Mouse (Mus musculus): ENCODE measurements at regions not wholly inside any gene's neighbourhood (a gene's known extent, or its start where the extent isn't known, plus 50 kb on each side); places are given as distances from the start of the nearest gene placed in this dataset.

DNA sequence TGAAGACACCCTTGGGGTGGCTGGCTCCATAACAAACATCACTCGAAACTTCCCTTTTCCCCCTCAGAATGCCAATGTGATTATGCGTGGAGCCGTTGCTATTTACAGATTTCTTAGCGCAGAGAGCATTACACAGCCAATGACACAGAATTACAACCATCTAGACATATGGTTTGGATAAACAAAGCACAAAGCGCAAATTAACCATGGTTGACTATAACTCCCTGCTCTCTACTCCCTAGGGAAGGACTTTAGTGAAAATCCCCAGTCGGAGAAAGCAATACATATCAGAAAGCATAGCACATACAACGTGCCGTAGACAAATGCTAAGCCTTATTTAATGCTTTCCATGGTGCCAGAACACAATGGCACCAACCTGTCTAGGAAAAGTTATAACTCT, 131.8 kb downstream of the Tshz3 start:
- intact Hi-C loops (cut with DNase I): no loop called here
- no peak for DNase-seq

GRCm38 (mm10) chr7:36830155-36830554, 132.2 kb downstream of the Tshz3 start:
- intact Hi-C loops (cut with DNase I): no loop called here
- DNase-seq: no peak

DNA sequence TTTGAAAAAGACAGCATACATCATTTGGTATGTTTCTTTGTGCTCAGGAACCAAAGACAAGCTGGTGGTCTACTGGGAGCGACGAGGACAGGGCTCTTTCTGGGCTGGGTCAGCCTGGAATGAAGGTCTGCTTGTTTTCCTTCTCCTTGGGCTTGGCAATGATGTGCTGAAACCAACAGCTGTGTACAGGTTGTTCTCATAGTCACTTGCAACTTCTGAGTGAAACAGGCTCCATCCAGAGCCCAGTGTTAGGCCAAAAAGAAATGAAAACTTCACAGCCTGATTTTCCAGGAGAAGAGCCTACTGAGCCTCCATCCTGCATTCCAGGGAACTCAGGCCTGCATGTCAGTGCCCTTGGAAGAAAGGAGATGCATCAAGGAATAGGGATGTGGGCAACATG, 150.4 kb downstream of the Tshz3 start:
- intact Hi-C loops (cut with DNase I): no loop called here
- DNase-seq: no peak

GRCm38 (mm10) chr7:36851275-36851889, 153.5 kb downstream of the Tshz3 start:
- DNase-seq: no peak
- intact Hi-C loops (cut with DNase I): no loop called here

DNA sequence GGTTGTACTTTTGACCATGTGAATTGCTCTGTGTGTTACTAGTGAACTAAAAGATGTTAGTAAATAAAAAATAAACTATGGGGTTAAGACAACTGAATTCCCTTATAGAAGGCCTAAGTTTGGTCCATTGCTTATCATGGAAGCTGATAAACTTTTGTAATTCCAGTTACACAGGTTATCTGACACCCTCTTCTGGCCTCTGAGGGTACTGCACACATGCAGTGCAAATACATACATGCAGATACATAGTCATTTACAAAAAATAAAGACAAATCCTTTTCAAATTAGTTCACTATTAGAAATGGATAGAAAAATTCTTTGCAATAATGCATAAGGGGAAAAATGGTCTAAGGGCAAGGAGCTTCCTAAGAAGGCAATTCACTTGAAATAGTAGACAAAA, 156.4 kb downstream of the Tshz3 start:
- no peak for DNase-seq
- intact Hi-C loops (cut with DNase I): no loop called here

DNA sequence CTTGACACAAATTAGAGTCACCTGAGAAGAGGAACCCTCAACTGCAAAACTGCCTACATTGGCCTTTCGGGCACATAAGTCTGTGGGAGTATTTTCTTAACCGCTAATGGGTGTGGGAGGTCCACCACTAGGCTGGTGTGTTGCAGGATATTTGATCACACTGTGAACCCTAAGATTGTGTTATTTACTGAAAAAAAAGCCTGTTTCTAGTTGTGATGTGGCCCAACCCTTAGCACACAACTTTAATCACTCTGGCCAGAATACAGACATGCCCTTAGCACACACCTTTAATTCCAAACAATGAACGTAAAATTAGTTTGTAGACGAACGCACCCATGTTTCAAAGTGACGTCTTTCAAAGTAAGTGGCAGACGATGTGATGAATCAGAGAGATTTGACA, 161.5 kb downstream of the Tshz3 start:
- DNase-seq: no peak
- intact Hi-C loops (cut with DNase I): no loop called here

GRCm38 (mm10) chr7:36862481-36862880, 164.6 kb downstream of the Tshz3 start:
- DNase-seq: no peak
- intact Hi-C loops (cut with DNase I): no loop called here

- DNase-seq: no peak
- intact Hi-C loops (cut with DNase I): no loop called here
Measured at GRCm38 (mm10) chr7:36863745-36864144, 165.8 kb downstream of the Tshz3 start.

DNA sequence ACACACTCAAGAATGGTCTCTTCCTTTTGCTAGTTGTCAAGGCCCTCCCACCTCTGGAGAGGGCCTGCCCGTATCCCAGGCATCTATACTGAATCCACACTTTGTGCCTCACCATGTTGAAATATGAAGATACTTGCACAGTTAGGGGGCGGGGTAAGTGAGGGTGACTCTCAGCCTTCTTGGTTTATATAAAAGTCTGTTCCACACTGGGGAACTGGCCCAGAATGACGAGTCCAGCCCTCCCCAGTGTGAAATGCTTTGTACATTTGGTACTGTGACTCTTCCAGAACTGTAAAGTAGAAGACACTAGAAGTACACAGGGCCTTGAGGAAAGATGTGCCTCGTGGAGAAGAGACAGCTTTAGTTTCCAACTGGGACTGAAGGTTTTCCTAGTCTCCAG, 166.8 kb downstream of the Tshz3 start:
- intact Hi-C loops (cut with DNase I): no loop called here
- no peak for DNase-seq

GRCm38 (mm10) chr7:36866602-36867001, 168.7 kb downstream of the Tshz3 start:
- no peak for DNase-seq
- intact Hi-C loops (cut with DNase I): no loop called here

DNA sequence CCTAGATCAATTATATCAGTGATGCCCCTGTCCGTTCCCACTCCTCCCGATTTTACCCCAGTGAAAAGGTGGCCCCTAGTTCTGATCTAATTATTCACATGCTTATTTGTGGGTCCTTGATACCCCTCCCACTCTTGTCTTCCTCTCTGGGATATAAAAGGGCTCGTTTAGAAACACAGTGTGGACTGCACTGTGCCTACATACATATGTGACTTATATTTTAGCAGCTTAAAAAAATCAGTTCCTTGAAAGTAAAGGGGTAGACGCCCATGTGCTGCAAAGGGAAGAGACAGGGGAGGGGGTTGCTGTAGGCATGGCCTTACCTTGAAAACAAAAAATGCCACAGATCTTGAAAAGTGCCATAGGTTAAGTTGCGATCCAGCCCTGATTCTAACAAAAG, 176.1 kb downstream of the Tshz3 start:
- DNase-seq: no peak
- intact Hi-C loops (cut with DNase I): no loop called here

DNA sequence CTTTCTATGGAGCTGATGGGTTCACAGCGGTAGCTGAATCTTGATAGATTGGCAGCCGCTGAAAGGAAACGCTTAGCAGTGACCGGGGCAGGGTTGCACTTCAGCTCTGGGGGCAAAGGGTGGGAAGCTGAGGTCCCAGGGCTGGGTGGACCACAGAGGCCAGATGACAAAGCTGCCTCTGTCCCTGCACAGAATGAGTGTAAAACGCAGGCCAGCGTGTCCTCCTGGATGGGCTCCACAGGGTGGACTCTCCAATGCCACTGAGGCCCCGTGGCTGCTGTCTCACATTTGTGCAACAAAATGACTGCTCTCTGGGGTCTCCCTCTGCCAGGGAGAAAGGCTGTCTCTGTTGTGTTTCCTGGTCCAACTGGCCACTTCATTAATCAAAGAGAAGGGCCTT, 179.8 kb downstream of the Tshz3 start:
- intact Hi-C loops (cut with DNase I): no loop called here
- no peak for DNase-seq

- DNase-seq: no peak
- intact Hi-C loops (cut with DNase I): no loop called here
Measured at GRCm38 (mm10) chr7:36892776-36893500, 195.0 kb downstream of the Tshz3 start.

DNA sequence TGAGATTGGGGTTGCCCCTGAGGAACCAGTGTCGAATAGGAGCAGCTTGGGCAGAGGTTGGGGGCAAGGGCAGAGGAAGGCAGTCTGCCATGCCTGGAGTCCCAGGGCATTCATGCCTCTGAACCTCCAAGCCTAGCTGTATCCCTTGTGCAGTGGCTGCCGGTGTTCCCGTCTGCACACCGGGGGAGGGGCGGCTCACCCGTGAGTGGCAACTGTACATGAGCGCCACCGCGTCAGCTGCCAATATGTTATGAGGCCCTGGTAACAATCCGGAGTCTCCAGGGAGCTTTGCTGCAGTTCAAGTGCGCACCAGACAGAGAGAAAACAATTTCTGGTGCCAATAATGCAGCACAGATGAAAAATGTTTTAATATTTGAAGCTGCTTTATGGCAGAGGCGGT, 198.4 kb downstream of the Tshz3 start:
- DNase-seq: no peak
- intact Hi-C loops (cut with DNase I): no loop called here

DNA sequence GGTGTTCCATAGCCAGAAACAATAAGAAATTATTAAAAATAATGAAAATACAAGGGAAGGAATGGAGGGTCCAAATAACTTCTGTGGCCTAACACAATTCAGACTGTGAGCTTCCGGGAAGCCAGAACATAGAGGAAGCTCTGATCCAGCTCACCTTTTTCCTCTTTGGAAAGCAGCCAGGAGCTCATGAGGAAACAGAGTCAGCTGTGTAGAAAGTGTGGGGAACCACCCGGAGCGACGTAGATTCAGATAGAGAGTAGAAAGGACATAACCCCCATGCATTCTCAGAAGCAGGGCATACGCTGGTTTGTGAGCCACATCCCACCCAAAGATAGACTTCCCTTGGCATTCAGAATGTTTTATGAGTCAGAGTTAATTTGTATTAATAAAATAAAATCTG, 203.6 kb downstream of the Tshz3 start:
- intact Hi-C loops (cut with DNase I): no loop called here
- no peak for DNase-seq

GRCm38 (mm10) chr7:36913304-36913703, 215.4 kb downstream of the Tshz3 start:
- no peak for DNase-seq
- intact Hi-C loops (cut with DNase I): no loop called here

DNA sequence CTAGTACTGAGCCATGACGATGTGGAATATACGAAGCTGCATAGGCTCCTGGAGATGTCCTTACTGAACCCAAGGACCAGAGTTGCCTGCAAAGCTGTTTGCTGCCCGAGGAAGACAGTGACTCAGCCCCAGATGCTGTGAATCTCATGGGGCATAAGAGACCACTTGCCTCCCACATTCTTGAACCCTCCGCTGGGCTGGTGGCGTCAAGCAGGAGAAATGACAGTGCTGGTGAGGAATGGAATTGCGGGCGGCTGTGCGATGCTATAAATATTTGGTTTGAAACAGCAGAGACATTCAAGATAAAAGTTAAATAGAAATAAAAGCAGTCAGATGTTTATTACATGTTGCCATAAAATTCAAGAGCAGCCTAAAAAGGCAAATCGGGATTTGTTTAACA, 216.3 kb downstream of the Tshz3 start:
- DNase-seq: no peak

DNA sequence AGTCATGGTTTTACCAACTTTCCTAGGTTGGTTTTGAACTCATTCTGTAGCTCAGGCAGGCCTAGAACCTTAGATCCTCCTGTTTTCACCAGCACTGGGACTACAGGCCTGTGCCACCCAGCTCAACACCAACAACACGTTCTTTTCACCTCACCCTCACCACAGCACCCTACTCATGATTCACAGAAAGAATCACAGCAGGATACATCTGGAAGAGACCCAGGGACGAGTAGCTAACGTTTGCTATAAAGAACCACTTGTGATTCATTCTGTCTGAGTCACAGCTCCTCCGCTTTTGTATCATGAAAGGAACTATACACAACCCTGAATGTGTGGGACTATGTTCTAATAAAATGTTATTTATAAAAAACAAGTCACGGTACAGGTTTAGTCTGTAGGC, 217.3 kb downstream of the Tshz3 start:
- intact Hi-C loops (cut with DNase I): no loop called here
- no peak for DNase-seq

More for the DNA sequence above, 216.3 kb downstream of the Tshz3 start:
- intact Hi-C loops (cut with DNase I): no loop called here

GRCm38 (mm10) chr7:36917011-36917410, 219.1 kb downstream of the Tshz3 start:
- intact Hi-C loops (cut with DNase I): no loop called here
- DNase-seq: no peak

GRCm38 (mm10) chr7:36919413-36919812, 221.5 kb downstream of the Tshz3 start:
- intact Hi-C loops (cut with DNase I): no loop called here
- no peak for DNase-seq

GRCm38 (mm10) chr7:36921003-36921402, 223.1 kb downstream of the Tshz3 start:
- intact Hi-C loops (cut with DNase I): no loop called here
- DNase-seq: no peak

- intact Hi-C loops (cut with DNase I): no loop called here
- DNase-seq: no peak
Measured at GRCm38 (mm10) chr7:36933490-36933889, 235.6 kb downstream of the Tshz3 start.

All from gastrocnemius, postnatal 36 days (tissue).